Mouse (Mus musculus) ovary, adult 18-20 months (tissue): ENCODE measurements around the gene Ptpn14.

Experiments
- DNase-seq: peaks from one replicate; pipeline ENCODE4 v3.0.0; 2022; ENCODE audit warnings: low spot score, mixed read lengths

Gene Ptpn14

DNA sequence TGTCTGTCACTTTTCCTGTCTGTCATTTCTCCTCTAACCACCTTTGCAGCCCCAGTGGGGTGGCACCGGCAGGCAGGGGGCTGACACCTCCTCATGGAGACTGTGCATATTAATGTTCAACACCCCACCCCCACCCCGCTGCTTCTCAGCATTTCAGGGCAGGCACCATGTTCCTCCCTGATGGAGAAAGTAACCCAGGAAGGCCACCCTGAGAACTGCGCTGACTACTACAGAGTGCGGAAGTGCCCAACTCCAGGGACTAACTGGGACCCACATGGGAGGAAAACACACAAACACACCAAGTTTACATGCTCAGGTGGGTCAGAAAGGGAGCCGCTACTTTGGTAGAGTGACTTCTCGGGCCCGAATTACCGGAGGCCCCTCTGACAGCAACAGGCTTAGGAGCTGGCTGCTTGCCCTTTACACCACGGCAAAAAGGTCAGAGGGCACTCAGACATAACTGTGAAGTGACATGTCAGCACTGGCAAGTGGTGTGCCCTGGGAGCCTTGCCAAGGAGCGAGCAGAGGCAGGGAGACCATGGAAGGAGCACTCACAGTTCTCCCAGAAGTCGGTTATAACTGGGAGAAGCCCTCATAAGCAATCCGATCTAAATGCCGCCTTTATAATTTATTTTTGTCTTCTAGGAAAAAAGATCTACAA lies 182.7 kb downstream of the Ptpn14 start:
- DNase-seq, result no peak

DNA sequence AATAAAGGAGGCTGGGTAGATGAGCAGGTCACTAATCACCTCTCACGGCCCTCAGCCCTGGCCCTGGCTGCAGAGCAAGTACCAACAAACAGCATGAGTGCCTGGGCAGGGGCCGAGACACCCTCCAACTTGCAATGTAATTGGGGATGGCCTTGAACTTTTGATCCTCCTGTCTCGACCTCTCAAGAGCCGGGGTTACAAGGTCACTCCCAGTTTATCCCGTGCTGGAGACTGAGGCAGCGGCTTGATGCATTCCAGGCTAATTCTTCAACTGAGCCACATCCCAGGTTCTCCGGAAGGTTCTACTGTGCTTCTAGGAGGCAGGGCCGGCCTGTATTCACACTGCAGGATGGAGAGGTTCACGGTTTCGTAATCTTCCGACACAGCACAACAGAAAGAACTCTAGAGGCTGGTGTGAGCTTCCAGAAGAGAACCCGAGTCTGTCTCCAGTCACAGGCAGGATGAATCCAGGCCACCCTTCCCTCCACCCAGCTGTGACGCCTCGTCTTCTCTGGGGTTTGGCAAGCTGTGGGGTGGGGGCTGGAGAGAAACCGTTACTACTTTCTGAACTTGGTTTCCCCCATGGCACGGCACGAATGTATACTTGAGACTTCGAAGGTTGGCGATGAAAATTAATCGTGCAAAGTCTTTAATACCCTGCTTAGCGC lies 185.2 kb downstream of the Ptpn14 start:
- no peak for DNase-seq

DNA sequence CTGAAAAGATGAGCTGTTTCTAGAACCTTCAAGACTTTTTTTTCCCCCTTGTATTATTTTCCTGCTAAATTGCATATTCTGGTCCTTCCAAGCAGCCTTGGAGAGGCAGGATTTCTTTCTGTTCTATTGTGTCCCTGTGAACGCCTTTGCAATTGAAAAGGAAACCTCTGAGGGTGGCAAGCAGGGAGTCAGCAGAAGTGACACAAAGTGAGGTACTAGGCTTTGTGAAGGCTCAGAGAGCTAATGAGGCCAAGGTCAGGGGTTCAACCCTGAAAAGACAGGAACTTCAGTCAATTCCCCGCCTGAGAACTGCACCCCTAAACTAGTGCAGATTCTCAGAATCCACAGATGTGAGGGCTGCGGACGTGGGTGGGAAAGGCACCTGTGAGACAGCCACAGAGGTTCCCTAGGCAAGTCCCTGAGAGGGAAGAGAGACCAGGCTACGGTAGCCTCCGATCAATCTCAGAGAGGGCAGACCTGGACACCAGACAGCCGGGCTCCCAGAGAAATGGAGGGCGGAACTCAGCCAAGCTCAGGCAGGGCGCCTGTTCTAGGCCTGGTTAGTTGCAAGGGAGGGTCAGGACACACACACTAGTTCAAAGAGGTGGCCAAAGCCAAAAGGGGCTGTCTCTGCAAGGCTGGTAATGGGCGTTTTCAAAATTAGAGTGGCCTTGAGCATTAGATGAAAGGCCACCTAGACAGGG lies 188.5 kb downstream of the Ptpn14 start:
- no peak for DNase-seq

GRCm38 (mm10) chr1:189917126-189917500 lies 189.0 kb downstream of the Ptpn14 start:
- DNase-seq, result no peak

GRCm38 (mm10) chr1:189919756-189920155 lies 191.7 kb downstream of the Ptpn14 start:
- no peak for DNase-seq

GRCm38 (mm10) chr1:189920701-189921567 lies 192.9 kb downstream of the Ptpn14 start:
- DNase-seq, result no peak

DNA sequence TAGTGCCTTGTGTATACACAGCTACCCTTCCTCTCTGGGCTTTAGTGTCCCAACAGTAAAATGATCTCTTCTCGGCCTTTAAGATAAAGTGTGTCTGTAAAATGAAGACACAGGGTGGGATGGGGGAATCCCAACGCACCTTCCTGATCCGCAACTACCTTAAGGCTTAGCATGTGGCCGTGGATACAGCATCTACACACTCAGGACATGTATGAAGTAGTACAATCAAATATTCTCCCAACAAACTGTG lies 193.4 kb downstream of the Ptpn14 start:
- DNase-seq, result no peak

DNA sequence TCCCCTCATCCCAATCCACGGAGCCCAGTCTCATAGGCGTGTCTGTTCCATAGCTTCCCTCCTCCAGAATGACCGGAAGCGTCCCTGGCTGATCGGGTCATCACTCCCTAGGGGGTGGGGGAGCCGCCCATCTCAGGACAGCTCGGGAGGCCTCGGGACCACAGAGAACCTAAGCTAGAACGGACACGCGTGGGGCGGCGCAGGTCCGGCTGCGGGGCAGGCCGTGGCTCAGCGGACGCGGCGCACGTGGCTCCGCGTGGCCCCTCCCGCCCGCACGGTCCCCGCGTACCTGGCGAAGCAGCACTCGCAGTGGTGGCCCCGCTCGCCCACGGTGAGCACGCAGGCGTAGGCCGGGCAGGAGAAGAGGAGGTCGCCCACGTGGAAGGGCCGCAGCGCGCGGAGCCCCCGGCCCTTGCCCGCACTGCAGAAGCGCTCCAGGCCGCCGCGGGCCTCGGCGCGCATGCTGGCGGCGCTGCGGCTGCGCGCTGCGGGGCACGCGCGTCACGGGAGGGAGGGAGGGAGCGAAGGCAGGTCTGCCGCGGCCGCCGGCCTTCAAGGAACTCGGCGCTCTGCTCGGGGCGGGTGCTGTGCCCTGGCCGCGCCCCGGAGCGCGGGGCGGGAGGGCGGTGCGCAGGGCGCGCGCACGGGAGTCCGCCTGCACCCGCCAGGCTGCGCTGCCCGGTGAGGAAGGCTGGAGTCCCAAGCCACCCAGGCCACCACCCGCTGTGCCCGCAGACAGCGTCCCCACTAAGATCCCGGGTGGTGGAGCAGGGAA lies 193.9 kb downstream of the Ptpn14 start, which contains the start of gene Smyd2:
TSS of gene Smyd2 (minus strand) at position 546 of the 775 bp plus-strand sequence.
- peak; percentile 76 for DNase-seq

- no peak for DNase-seq
Observed at GRCm38 (mm10) chr1:189922721-189923120, 194.7 kb downstream of the Ptpn14 start.

DNA sequence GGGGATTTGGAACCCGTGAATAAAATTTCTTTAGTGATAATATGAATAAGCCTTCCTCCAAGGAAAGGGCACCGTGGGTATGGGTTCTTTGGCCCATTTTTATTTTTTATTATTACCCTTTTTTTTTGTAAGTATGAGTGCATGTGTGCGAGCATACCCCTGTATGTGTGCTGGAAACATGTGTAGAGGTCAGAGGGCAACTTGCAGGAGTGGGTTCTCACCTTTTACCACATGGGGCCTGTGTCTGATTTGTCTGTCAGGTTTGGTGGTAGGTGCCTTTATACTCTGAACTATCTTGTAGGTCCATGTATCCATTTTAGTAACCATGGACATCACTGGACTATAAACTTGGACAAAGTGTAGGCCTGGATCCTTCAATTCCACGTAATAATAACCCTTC lies 195.1 kb downstream of the Ptpn14 start:
- no peak for DNase-seq

DNA sequence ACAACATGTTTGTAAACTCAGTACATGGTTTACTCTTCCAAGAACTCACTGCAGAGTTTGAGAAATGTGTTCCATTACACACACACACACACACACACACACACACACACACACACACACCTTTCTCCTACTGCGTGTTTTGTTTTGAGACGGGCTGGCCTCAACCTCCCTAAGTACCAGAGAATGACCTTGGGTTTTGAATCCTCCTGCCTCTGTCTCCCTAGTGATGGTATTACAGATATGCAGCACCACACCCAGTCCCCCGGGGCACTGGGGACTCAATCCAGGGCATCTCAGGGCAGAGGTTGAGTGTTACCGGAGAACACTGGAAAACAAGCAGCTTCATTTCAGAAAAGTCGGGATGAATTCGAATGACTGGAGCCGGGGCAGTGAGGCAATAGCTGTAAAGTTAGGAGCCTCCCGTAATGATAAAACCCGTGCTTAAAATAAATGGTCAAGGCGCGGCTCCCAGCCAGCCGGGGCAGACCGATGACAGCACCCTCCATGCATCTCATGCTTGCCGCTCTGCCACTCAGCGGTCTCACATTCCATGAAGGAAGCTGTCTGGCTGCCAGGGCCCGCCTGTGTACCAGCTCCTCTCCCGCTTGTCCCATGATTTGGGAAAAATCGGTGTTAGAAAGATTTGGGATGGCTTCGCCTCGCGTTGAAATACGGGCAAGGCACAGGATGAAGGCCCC lies 196.0 kb downstream of the Ptpn14 start:
- DNase-seq, result no peak

DNA sequence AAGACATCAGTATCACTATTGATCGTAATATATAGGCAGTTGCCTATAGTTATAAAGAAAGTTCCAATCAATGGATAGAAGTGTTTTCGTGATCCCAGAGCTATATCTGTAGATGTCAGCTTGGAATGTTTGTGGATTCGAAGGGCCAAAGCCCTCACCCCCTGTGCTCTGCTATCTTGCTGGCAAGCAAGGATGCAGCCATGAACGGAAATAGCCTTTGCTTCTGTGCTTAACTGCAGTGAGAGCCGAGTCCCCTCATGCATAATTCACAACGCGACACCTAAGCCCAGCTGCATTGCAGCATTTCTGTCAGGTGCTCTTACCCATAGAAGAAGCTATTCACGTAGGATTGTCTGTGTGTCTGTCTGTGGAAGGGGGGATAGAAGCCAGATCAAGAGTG lies 198.2 kb downstream of the Ptpn14 start:
- DNase-seq, result no peak
